Mouse (Mus musculus) CD4-positive helper T cell, adult 2 months (primary cell): Measurements from ENCODE around the gene Mllt11.

Experiments used
- DNase-seq: peaks from one replicate; pipeline ENCODE4 v3.0.0-alpha.2; 2012; ENCODE audit warnings: low read depth, missing footprints, low spot score

The Mllt11 gene

DNA sequence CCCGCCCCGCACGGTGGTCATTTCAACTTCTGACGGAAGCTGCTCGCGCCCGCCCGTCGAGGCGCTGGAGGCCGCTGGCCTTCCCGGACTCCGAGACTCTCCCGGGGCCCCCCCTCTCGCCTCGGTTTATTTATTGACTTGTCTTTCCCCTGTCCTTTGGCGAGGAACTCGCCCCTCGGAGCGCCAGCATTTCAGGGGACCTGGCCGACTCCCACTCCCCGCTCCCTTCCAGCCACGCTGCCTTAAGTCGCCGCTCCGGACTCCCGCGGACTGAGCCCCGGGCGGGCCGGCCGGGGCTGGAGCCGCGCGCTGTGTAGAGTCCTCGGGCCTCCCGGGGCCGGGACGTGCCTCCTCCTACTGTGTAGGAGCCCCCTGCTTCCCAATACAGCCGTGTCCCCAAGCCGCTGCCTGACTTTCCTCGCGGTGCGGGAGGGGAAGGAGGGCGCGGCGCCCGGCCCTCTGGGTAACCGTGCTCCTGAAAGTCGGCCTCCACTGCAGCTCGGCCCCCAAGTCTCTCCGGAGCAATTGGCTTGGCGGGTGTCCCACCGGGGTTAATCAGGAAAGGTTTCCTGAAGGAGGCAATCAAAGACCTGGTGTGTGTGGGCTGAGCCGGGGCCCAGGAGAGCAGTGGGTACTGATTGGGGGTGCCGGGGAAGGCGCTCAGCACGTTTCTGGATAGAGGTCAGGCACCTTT lies 58.6 kb downstream of the Mllt11 start:
- DNase-seq, result no peak

DNA sequence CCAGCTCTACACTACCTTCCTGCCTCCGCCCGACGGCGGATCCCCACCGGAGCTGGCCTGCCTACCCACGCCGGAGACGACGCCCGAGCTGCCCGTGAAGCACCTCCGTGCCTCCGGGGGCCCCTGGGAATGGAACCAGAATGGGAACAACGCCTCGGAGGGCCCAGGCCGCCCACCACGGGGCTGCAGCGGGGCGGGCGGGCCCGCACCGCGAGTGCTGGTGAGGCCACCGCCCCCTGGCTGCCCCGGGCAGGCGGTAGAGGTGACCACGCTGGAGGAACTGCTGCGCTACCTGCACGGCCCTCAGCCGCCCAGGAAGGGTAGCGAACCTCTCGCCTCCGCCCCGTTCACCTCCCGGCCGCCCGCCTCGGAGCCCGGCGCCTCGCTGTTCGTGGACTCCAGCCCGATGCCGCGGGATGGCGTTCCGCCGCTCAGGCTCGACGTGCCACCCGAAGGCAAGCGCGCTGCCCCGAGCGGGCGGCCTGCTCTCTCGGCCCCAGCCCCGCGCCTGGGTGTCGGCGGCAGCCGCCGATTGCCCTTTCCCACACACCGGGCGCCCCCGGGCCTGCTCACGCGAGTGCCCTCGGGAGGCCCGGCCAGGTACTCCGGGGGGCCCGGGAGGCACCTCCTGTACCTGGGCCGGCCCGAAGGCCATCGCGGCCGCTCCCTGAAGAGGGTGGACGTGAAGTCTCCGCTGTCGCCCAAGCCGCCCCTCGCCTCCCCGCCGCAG lies 59.3 kb downstream of the Mllt11 start:
- DNase-seq, result no peak

- no peak for DNase-seq
Observed at GRCm38 (mm10) chr3:95171105-95171504, 60.9 kb downstream of the Mllt11 start.

- DNase-seq, result no peak
Observed at GRCm38 (mm10) chr3:95169996-95170395, 62.0 kb downstream of the Mllt11 start.
